ENCODE assay signal across 9 mouse cellular contexts in genomic region chr12:103202592-103203544, GRCm38 (mm10). TPM values are rescaled to one million over a fixed set of nuclear protein-coding genes. Genes with fewer than 3 reads are reported as not detected.
A peak's percentile ranks its signal among the peaks of the same experiment; 100 is the strongest.
DNase-seq lines count a peak whose midpoint lies in the region; ATAC-seq lines count a peak whose summit lies in the region.
"Had no signal": no experiment of that assay in that cellular context is flagged by ENCODE, and none has a peak within 500 bp of the region (broad histone marks: within the 10 kb centered on the region; RNA-seq: fewer than 3 reads in every experiment).

No protein-coding gene starts in this region.

- H3K9me3 ChIP-seq in embryonic facial prominence, embryonic 10.5 days: no peaks in the 10 kb centered on the region
- H3K9me3 ChIP-seq in intestine, embryonic 15.5 days: no peaks in the 10 kb centered on the region

- intact Hi-C loops in left cerebral cortex, postnatal 25 days (cut with DNase I): no loop called here

- peaks cover 18% of the 10 kb centered on the region for H3K4me1 ChIP-seq in embryonic facial prominence, embryonic 10.5 days
- 0 out of 2 replicates have a peak, but pooled peaks cover 6% of the 10 kb centered on the region for H3K4me1 ChIP-seq in intestine, embryonic 15.5 days (replicated peaks)

- peak; percentile 33 for DNase-seq in right cerebral cortex, postnatal 4 days
- no peak for DNase-seq in right cerebral cortex, adult 2 months (ENCODE audit: low spot score in 2 of 2)
- peak; percentile 54 for DNase-seq in embryonic facial prominence, embryonic 10.5 days (ENCODE audit: low spot score)
- peak; percentile 65 for DNase-seq in mesoderm, embryonic 11.5 days (ENCODE audit: low read depth, low spot score)
- no peak for DNase-seq in thymus, postnatal 25 days
- no peak for DNase-seq in lung, postnatal 25 days (ENCODE audit: low spot score)
- no peak for DNase-seq in left cerebral cortex, postnatal 25 days (ENCODE audit: low spot score in 2 of 2)

- WGBS in embryonic facial prominence, embryonic 10.5 days: 35% methylated on average over 11 of the region's 11 CpGs
- WGBS in intestine, embryonic 15.5 days: 26% methylated on average over 11 of the region's 11 CpGs

- H3K4me2 ChIP-seq in intestine, embryonic 15.5 days (replicated peaks): no peak overlapping the region

- H3K27ac ChIP-seq in embryonic facial prominence, embryonic 10.5 days (replicated peaks): peak overlapping the region; percentile 26
- H3K27ac ChIP-seq in intestine, embryonic 15.5 days: no peak overlapping the region

- H3K4me3 ChIP-seq in embryonic facial prominence, embryonic 10.5 days: no peak overlapping the region
- H3K4me3 ChIP-seq in intestine, embryonic 15.5 days (replicated peaks): no peak overlapping the region

- H3K36me3 ChIP-seq in embryonic facial prominence, embryonic 10.5 days (replicated peaks): no peaks in the 10 kb centered on the region
- H3K36me3 ChIP-seq in intestine, embryonic 15.5 days: no peaks in the 10 kb centered on the region

- peak; percentile 83 for ATAC-seq in intestine, embryonic 15.5 days

- no peak overlapping the region for H3K9ac ChIP-seq in intestine, embryonic 15.5 days

- H3K27me3 ChIP-seq in embryonic facial prominence, embryonic 10.5 days (replicated peaks; ENCODE audit: low read depth, poor library complexity, severe bottlenecking): no peaks in the 10 kb centered on the region
- H3K27me3 ChIP-seq in intestine, embryonic 15.5 days (replicated peaks): no peaks in the 10 kb centered on the region

RNA-seq across cellular contexts. Expression of gene Prima1, which starts 39.1 kb away (rescaled TPM):
- 0.44 and 0.52 TPM in 2 replicates for polyA plus RNA-seq in embryonic facial prominence, embryonic 10.5 days (2016; fragmentation: Nextera tagmentation; extraction: Ambion mirVana)
- polyA plus RNA-seq in intestine, embryonic 15.5 days (2015; fragmentation: Nextera tagmentation; extraction: Ambion mirVana): 1.1 and 1.4 TPM in 2 replicates
- 10 to 100 TPM in 1 of 2 experiments, 1 to 10 TPM in 1; 4.3 to 10.7 TPM for total RNA-seq in left cerebral cortex, postnatal 25 days (2021)
- total RNA-seq: hematopoietic stem cell, adult 5-6 weeks had no signal

Comparison
In these comparisons a context has a peak if more than half of its experiments do, and no peak if none do; other contexts are left out.
1. DNase-seq: peak in right cerebral cortex, postnatal 4 days (single experiment), embryonic facial prominence, embryonic 10.5 days (single experiment) and mesoderm, embryonic 11.5 days (single experiment); none in right cerebral cortex, adult 2 months (0 of 2), thymus, postnatal 25 days (single experiment), lung, postnatal 25 days (single experiment) and left cerebral cortex, postnatal 25 days (0 of 2).